Mouse (Mus musculus) T-helper 1 cell (primary cell): Measurements from ENCODE around the gene Itgb2.

Experiments used
- in situ Hi-C: fragments of 300-600 bp; cut with MboI, MseI; formaldehyde crosslinking; loops from one replicate; pipeline ENCODE4 v1.15.1; 2025; ENCODE audit warnings: high pct_unique_total_duplicates

Gene Itgb2

GRCm38 (mm10) chr10:77530140-77530539 is at the start of gene Itgb2:
Itgb2 (plus strand) TSS chr10:77530252.
- in situ Hi-C loops, result no loop called here

- in situ Hi-C loops, result no loop called here
Observed at GRCm38 (mm10) chr10:77481814-77482213, 48.2 kb upstream of the Itgb2 start.

GRCm38 (mm10) chr10:77484205-77484935 is 45.7 kb upstream of the Itgb2 start:
- in situ Hi-C loops, result no loop called here

GRCm38 (mm10) chr10:77485786-77486185 is 44.3 kb upstream of the Itgb2 start:
- in situ Hi-C loops, result no loop called here

GRCm38 (mm10) chr10:77488168-77488567 is 41.9 kb upstream of the Itgb2 start:
- in situ Hi-C loops, result no loop called here

- in situ Hi-C loops, result no loop called here
Observed at GRCm38 (mm10) chr10:77491585-77491984, 38.5 kb upstream of the Itgb2 start.

GRCm38 (mm10) chr10:77492885-77493284 is 37.2 kb upstream of the Itgb2 start:
- in situ Hi-C loops, result no loop called here

GRCm38 (mm10) chr10:77497185-77497584 is 32.9 kb upstream of the Itgb2 start:
- in situ Hi-C loops, result no loop called here

- in situ Hi-C loops, result no loop called here
Observed at GRCm38 (mm10) chr10:77498254-77498653, 31.8 kb upstream of the Itgb2 start.

GRCm38 (mm10) chr10:77500636-77501035 is 29.4 kb upstream of the Itgb2 start:
- in situ Hi-C loops, result no loop called here

- in situ Hi-C loops, result no loop called here
Observed at GRCm38 (mm10) chr10:77502967-77503922, 26.8 kb upstream of the Itgb2 start.

- in situ Hi-C loops, result no loop called here
Observed at GRCm38 (mm10) chr10:77504143-77504542, 25.9 kb upstream of the Itgb2 start.

- in situ Hi-C loops, result no loop called here
Observed at GRCm38 (mm10) chr10:77506526-77506925, 23.5 kb upstream of the Itgb2 start.

- in situ Hi-C loops, result no loop called here
Observed at GRCm38 (mm10) chr10:77506961-77507577, 23.0 kb upstream of the Itgb2 start.

- in situ Hi-C loops, result no loop called here
Observed at GRCm38 (mm10) chr10:77507779-77508178, 22.3 kb upstream of the Itgb2 start.

- in situ Hi-C loops, result no loop called here
Observed at GRCm38 (mm10) chr10:77508744-77509143, 21.3 kb upstream of the Itgb2 start.

GRCm38 (mm10) chr10:77509403-77510187 is 20.5 kb upstream of the Itgb2 start:
- in situ Hi-C loops, result loop anchor here (5.0 to 10.0 kb wide), 2 partner anchors 55 to 227 kb away; no protein-coding TSS in a partner anchor

- in situ Hi-C loops, result loop anchor here (5.0 to 10.0 kb wide), 2 partner anchors 54 to 228 kb away; no protein-coding TSS in a partner anchor
Observed at GRCm38 (mm10) chr10:77510225-77510982, 19.6 kb upstream of the Itgb2 start.

GRCm38 (mm10) chr10:77515385-77516348 is 14.4 kb upstream of the Itgb2 start, which contains the start of gene Fam207a:
Fam207a (minus strand) TSS chr10:77515785.
- in situ Hi-C loops, result loop anchor here (5.0 to 10.0 kb wide), 2 partner anchors 49 to 107 kb away; partner anchors contain the start of gene Ube2g2
